Mouse (Mus musculus) lung, adult 2 months (tissue): ENCODE measurements around the gene Synrg.

Experiments
- CTCF ChIP-seq: fragments of 200-500 bp; IDR thresholded peaks from 2 replicates; pipeline ENCODE4 v1.5.1; 2011; ENCODE audit warnings: mild to moderate bottlenecking, low read length, control low read depth; ENCODE audit not compliant: insufficient read depth
- POLR2A ChIP-seq: fragments of 200-500 bp; IDR thresholded peaks from 2 replicates; pipeline ENCODE4 v1.6.1; 2011; ENCODE audit warnings: low read depth, mild to moderate bottlenecking, control low read depth, low read length, borderline replicate concordance; ENCODE audit errors: extremely low read depth

DNA sequence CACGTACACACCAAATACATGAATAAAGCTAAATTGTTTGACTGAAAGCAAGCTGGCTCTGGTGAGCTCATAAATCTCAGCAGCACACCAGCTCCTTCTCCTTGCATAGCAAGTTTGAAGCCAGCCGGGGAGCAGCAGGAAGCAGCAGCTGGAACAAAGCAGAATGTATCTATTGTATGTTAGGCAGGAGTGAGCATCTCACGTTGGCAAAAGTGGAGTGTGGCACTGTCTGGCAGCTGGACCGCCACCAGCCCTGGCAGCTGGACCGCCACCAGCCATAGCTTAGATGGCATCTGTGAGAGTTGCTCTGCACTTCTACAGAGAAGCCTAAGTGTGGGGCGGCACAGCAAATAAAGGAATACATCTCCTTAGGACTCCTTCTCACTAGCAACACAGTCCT lies 39.8 kb downstream of the Synrg start:
- no peak for TF ChIP-seq POLR2A
- no peak for TF ChIP-seq CTCF
